Mouse (Mus musculus): ENCODE measurements at regions not wholly inside any gene's neighbourhood (a gene's known extent, or its start where the extent isn't known, plus 50 kb on each side); places are given as distances from the start of the nearest gene placed in this dataset.

DNA sequence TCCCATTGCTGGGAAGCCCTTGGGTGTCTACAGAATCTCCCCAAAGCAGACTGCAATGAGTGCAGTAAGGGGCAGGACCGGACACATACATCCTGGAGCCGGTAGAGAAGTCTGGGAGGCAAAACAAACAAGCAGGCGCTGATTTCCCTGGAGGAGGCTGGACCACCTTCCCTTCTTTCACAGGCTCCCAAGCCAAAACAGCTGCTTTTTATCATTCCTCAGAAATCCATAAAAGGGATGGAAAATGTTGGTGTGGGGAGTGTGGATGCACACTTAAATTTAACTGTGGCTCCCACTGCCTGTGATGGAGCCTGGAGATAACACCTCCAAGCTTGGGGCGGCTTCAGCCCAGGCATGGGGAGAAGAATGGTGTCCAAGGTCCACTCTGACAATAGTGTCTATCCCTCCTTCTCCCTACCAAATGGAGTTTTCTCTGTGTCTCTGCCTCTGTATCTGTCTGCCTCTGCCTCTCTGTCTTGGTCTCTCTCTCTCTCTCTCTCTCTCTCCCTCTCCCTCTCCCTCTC lies 258.3 kb upstream of the Zmiz1 start:
- no peak for TF ChIP-seq CTCF (IDR thresholded peaks at IDR 0.05; ENCODE audit: low read depth)
- no peak for TF ChIP-seq EP300 (IDR thresholded peaks at IDR 0.05; ENCODE audit: low read depth)
